Mouse (Mus musculus) testis, adult 2 months (tissue): ENCODE data around the gene Drg1.

Source experiments
- CTCF ChIP-seq: fragments of 200-500 bp; IDR thresholded peaks from 2 replicates; pipeline ENCODE4 v1.5.1; 2012; ENCODE audit warnings: low read depth, mild to moderate bottlenecking, inconsistent platforms, low read length, moderate library complexity; ENCODE audit not compliant: control insufficient read depth, insufficient read depth, insufficient replicate concordance
- POLR2A ChIP-seq: fragments of 200-500 bp; IDR thresholded peaks from 2 replicates; pipeline ENCODE4 v1.6.1; 2012; ENCODE audit warnings: low read depth, mild to moderate bottlenecking, inconsistent platforms, low read length, moderate library complexity; ENCODE audit not compliant: control insufficient read depth

DNA sequence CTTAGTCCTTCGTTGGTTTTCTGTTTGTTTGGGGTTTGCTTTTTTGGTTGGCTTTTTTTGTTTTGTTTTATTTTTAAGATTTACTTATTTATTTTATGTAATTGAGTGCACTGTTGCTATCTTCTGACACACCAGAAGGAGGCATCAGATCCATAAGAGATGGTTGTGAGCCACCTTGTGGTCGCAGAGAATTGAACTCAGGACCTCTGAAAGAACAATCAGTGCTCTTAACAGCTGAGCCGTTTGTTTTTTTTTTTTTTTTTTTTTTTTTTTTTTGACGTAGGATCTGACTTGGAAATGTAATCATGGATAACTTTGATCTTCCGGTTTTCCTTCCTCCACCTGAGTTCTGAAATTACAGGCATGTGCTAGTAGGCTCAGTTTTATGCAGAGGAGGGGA is 43.1 kb downstream of the Drg1 start:
- no peak for TF ChIP-seq POLR2A
- no peak for TF ChIP-seq CTCF
